Mouse (Mus musculus): ENCODE measurements around the gene Keg1.

Keg1 gene

GRCm38 (mm10) chr19:12762212-12763130 lies 66.9 kb downstream of the Keg1 start:
- DNase-seq (ENCODE audit: low spot score), result no peak

GRCm38 (mm10) chr19:12765308-12765707 lies 69.7 kb downstream of the Keg1 start, which contains the start of gene Cntf:
Cntf (minus strand) TSS chr19:12765632.
- DNase-seq (ENCODE audit: low spot score), result no peak
